Mouse (Mus musculus): ENCODE measurements around the gene Sap30bp. TPM values are rescaled to one million over a fixed set of nuclear protein-coding genes. Genes with fewer than 3 reads are reported as not detected.

The Sap30bp gene
- total and polyA plus RNA-seq, 3 experiments = 72.2 to 275 (median 167) TPM

- Histone ChIP-seq H3K79me2 (replicated peaks; ENCODE audit: control insufficient read depth, extremely low read depth, insufficient read depth, poor library complexity, severe bottlenecking) (peaks cover 6% of the 10 kb centered on the region; the same call in 1 of the 2 replicates), H3K27me3 (replicated peaks) (no peaks in the 10 kb centered on the region), H3K9ac (ENCODE audit: insufficient read depth, low read depth) (peak within 1 kb of the TSS; percentile 51), H3K27ac (ENCODE audit: insufficient read depth, low read depth) (peak within 1 kb of the TSS; percentile 70), H3K4me2 (ENCODE audit: insufficient read depth, low read depth, poor library complexity, severe bottlenecking) (peak within 1 kb of the TSS; percentile 75), H3K9me3 (replicated peaks; ENCODE audit: low read length) (no peaks in the 10 kb centered on the region), H3K4me3 (replicated peaks in 1 of 3; ENCODE audit: low read depth in 2 of 3, low read length in 2 of 3, poor library complexity in 1 of 3) (peak within 1 kb of the TSS; percentile 67 to 98 (median 82)), H3K36me3 (replicated peaks in 1 of 2; ENCODE audit: control insufficient read depth in 1 of 2, insufficient read depth in 1 of 2, low read length in 1 of 2) (peaks cover 29 to 37% of the 10 kb centered on the region in 2 experiments), H3K4me1 (ENCODE audit: control insufficient read depth in 1 of 2, insufficient read depth in 2 of 2) (peaks cover 7 to 43% of the 10 kb centered on the region in 2 experiments)
- DNase-seq (ENCODE audit: extremely low read depth) = peak; percentile 98
- in situ Hi-C loops (cut with MboI; ENCODE audit: low pct_ligation_motif_present, low pct_unique_long_range_greater_than_20kb, low sequenced_read_pairs) = loop anchor here (25.0 kb wide), 1 partner anchor 400 kb away; the partner anchor contains the start of genes Gga3, Mif4gd and Mrps7
- dilution Hi-C loops (cut with MboI; ENCODE audit: extremely low pct_ligation_motif_present, extremely low pct_unique_long_range_greater_than_20kb, low sequenced_read_pairs) = no loop called here
- TF ChIP-seq JUND (conservative IDR thresholded peaks at IDR 0.05; ENCODE audit: low read depth, low read length) = no peak
- TF ChIP-seq POLR2AphosphoS2 (IDR thresholded peaks at IDR 0.05; ENCODE audit: low read depth, low read length) = peak; percentile 73; the same call in 1 of the 2 replicates
- peak; percentile 27 for TF ChIP-seq IRF4 (IDR thresholded peaks at IDR 0.05; ENCODE audit: low read depth, low read length)
- peak; percentile 43 for TF ChIP-seq ETS1 (conservative IDR thresholded peaks at IDR 0.05; ENCODE audit: low read depth, low read length)
- peak; percentile 96 for TF ChIP-seq MXI1 (IDR thresholded peaks at IDR 0.05; ENCODE audit: low read depth, low read length)
- TF ChIP-seq PAX5 (IDR thresholded peaks at IDR 0.05; ENCODE audit: low read length) = no peak
- TF ChIP-seq CTCF (conservative IDR thresholded peaks at IDR 0.05 in 1 of 2, IDR thresholded peaks at IDR 0.05 in 1 of 2; ENCODE audit: low read depth in 2 of 2, low read length in 2 of 2) = no peak
- no peak for TF ChIP-seq RAD21 (IDR thresholded peaks at IDR 0.05; ENCODE audit: low read depth, low read length)
- peak; percentile 73; the same call in 1 of the 2 replicates for TF ChIP-seq MEF2A (IDR thresholded peaks at IDR 0.05; ENCODE audit: borderline replicate concordance, low read depth, low read length)
- peak; percentile 68; the same call in 1 of the 2 replicates for TF ChIP-seq CHD1 (IDR thresholded peaks at IDR 0.05; ENCODE audit: low read depth, low read length)
- peak; percentile 53; the same call in 1 of the 2 replicates for TF ChIP-seq TBP (conservative IDR thresholded peaks at IDR 0.05; ENCODE audit: low read depth, low read length)
- TF ChIP-seq ELF1 (IDR thresholded peaks at IDR 0.05; ENCODE audit: low read depth, low read length) = peak; percentile 38
- TF ChIP-seq MYC (IDR thresholded peaks at IDR 0.05; ENCODE audit: low read depth, low read length) = peak; percentile 91
- TF ChIP-seq SMC3 (IDR thresholded peaks at IDR 0.05; ENCODE audit: low read depth, low read length) = no peak
- TF ChIP-seq KAT2A (IDR thresholded peaks at IDR 0.05; ENCODE audit: insufficient replicate concordance, low read length) = 0 out of 2 replicates have a peak, but pooled peaks have one; percentile 30
- 0 out of 2 replicates have a peak, but pooled peaks have one; percentile 70 for TF ChIP-seq E2F4 (IDR thresholded peaks at IDR 0.05; ENCODE audit: insufficient replicate concordance, low read depth, low read length)
- TF ChIP-seq MAFK (IDR thresholded peaks at IDR 0.05; ENCODE audit: insufficient replicate concordance, low read length) = no peak
- peak; percentile 88 for TF ChIP-seq POLR2A (IDR thresholded peaks at IDR 0.05; ENCODE audit: low read depth, low read length)
- peak; percentile 96 for TF ChIP-seq BHLHE40 (IDR thresholded peaks at IDR 0.05; ENCODE audit: low read depth, low read length)
- no peak for TF ChIP-seq GABPA (IDR thresholded peaks at IDR 0.05; ENCODE audit: insufficient replicate concordance, low read depth, low read length)
- TF ChIP-seq JUN (IDR thresholded peaks at IDR 0.05; ENCODE audit: insufficient read depth, low read depth, low read length) = no peak
- peak; percentile 82 for TF ChIP-seq USF1 (IDR thresholded peaks at IDR 0.05; ENCODE audit: low read depth, low read length)
- TF ChIP-seq SIN3A (IDR thresholded peaks at IDR 0.05; ENCODE audit: low read length) = peak; percentile 97
- peak; percentile 93 for TF ChIP-seq TCF12 (IDR thresholded peaks at IDR 0.05; ENCODE audit: low read depth, low read length)
- peak; percentile 57 for TF ChIP-seq HCFC1 (IDR thresholded peaks at IDR 0.05; ENCODE audit: low read depth, low read length)
- TF ChIP-seq CHD2 (IDR thresholded peaks at IDR 0.05; ENCODE audit: low read length) = peak; percentile 66
- TF ChIP-seq UBTF (IDR thresholded peaks at IDR 0.05; ENCODE audit: low read depth, low read length) = no peak; the same call in 1 of the 2 replicates
- no peak for TF ChIP-seq ZKSCAN1 (IDR thresholded peaks at IDR 0.05; ENCODE audit: borderline replicate concordance, low read depth, low read length)
- TF ChIP-seq ZC3H11A (IDR thresholded peaks at IDR 0.05; ENCODE audit: low read depth, low read length) = no peak
- peak; percentile 61 for TF ChIP-seq NRF1 (IDR thresholded peaks at IDR 0.05; ENCODE audit: low read depth, low read length)
- TF ChIP-seq ZMIZ1 (IDR thresholded peaks at IDR 0.05; ENCODE audit: low read depth, low read length) = peak; percentile 89
- TF ChIP-seq USF2 (conservative IDR thresholded peaks at IDR 0.05; ENCODE audit: low read depth, low read length) = peak; percentile 39; the same call in 1 of the 2 replicates
- peak; percentile 24; the same call in 1 of the 2 replicates for TF ChIP-seq RCOR1 (conservative IDR thresholded peaks at IDR 0.05; ENCODE audit: low read depth, low read length)
- TF ChIP-seq NELFE (IDR thresholded peaks at IDR 0.05; ENCODE audit: low read depth, low read length) = peak; percentile 90
- TF ChIP-seq ZNF384 (IDR thresholded peaks at IDR 0.05; ENCODE audit: low read depth, low read length) = no peak
- peak; percentile 89 for TF ChIP-seq MAX (IDR thresholded peaks at IDR 0.05; ENCODE audit: low read length)
- TF ChIP-seq MAZ (IDR thresholded peaks at IDR 0.05; ENCODE audit: low read depth, low read length) = no peak; the same call in 1 of the 2 replicates
- TF ChIP-seq EP300 (IDR thresholded peaks at IDR 0.05; ENCODE audit: low read length) = no peak
Observed at GRCm38 (mm10) chr11:116012262-116012947, 79.3 kb downstream of the Sap30bp start, which contains the start of gene Galk1. Gene Galk1, minus strand, starts transcription at chr11:116012719.
